Mouse (Mus musculus) hindbrain, embryonic 13.5 days (tissue): ENCODE measurements around the gene 1110008L16Rik. TPM values are rescaled to one million over a fixed set of nuclear protein-coding genes. Genes with fewer than 3 reads are reported as not detected.
"Not testable (repeated sequence)": the region's sequence is repeated elsewhere in the genome, so short reads cannot be mapped to it uniquely, and the experiment has no call there.

Source experiments
- ATAC-seq: fragments of 200-750 bp; cut with Nextera tagmentation; 2 replicates; pipeline ENCODE4 v1.8.0; 2017; ENCODE audit warnings: moderate TSS enrichment; ENCODE audit not compliant: low FRiP score
- H3K27ac ChIP-seq: fragments of 300-500 bp; sonication (generic); 2 replicates; pipeline ENCODE4 v1.5.1; 2015; ENCODE audit warnings: inconsistent platforms, mild to moderate bottlenecking, moderate library complexity
- H3K27me3 ChIP-seq: fragments of 300-500 bp; sonication (generic); 2 replicates; pipeline ENCODE4 v1.6.1; 2015; ENCODE audit warnings: mild to moderate bottlenecking, inconsistent platforms
- H3K36me3 ChIP-seq: fragments of 300-500 bp; sonication (generic); 2 replicates; pipeline ENCODE4 v1.6.1; 2015; ENCODE audit warnings: mild to moderate bottlenecking, inconsistent platforms
- H3K4me1 ChIP-seq: fragments of 300-500 bp; sonication (generic); replicated peaks from 2 replicates; pipeline ENCODE4 v1.6.1; 2015; ENCODE audit warnings: inconsistent platforms
- H3K4me2 ChIP-seq: fragments of 300-500 bp; sonication (generic); 2 replicates; pipeline ENCODE4 v1.6.1; 2015; ENCODE audit warnings: inconsistent platforms, mild to moderate bottlenecking, moderate library complexity
- H3K4me3 ChIP-seq: fragments of 300-500 bp; sonication (generic); 2 replicates; pipeline ENCODE4 v1.5.1; 2015; ENCODE audit warnings: mild to moderate bottlenecking, inconsistent platforms
- H3K9ac ChIP-seq: fragments of 300-500 bp; sonication (generic); 2 replicates; pipeline ENCODE4 v1.6.1; 2015; ENCODE audit warnings: mild to moderate bottlenecking, inconsistent platforms
- H3K9me3 ChIP-seq: fragments of 300-500 bp; sonication (generic); 2 replicates; pipeline ENCODE4 v1.6.1; 2016; ENCODE audit warnings: inconsistent platforms
- WGBS: fragments of 180-500 bp; shearing (Covaris S2); methylation state at CpG from one replicate; pipeline ENCODE4 v1.1.7; 2015; 5-methylcytosine and 5-hydroxymethylcytosine counted together
- polyA plus RNA-seq: library from polyadenylated mRNA; unstranded; fragments of >200 nt; fragmentation: Nextera tagmentation; extraction: Ambion mirVana; gene quantifications from 2 replicates; pipeline ENCODE4 v1.2.1, GENCODE M21; 2015

1110008L16Rik gene
- polyA plus RNA-seq, 1 experiment from 2014 or later: 8.9 TPM

- no peak overlapping the region for H3K4me3 ChIP-seq
- H3K36me3 ChIP-seq: peaks cover 2% of the 10 kb centered on the region; the same call in 1 of the 2 replicates
- H3K27me3 ChIP-seq: no peaks in the 10 kb centered on the region
- no peaks in the 10 kb centered on the region for H3K4me1 ChIP-seq
- WGBS: 79% methylated on average over 7 of the region's 7 CpGs
- no peak for ATAC-seq
- H3K4me2 ChIP-seq: no peak overlapping the region
- no peak overlapping the region for H3K9ac ChIP-seq
- no peak overlapping the region for H3K27ac ChIP-seq
- no peaks in the 10 kb centered on the region for H3K9me3 ChIP-seq
These were observed 87.9 kb downstream of the 1110008L16Rik start for GRCm38 (mm10) chr12:55387083-55387787.

- no peak for ATAC-seq
- no peak overlapping the region for H3K9ac ChIP-seq
- H3K36me3 ChIP-seq: no peaks in the 10 kb centered on the region
- no peaks in the 10 kb centered on the region for H3K27me3 ChIP-seq
- H3K27ac ChIP-seq: no peak overlapping the region
- no peak overlapping the region for H3K4me2 ChIP-seq
- no peaks in the 10 kb centered on the region for H3K4me1 ChIP-seq
- 57% methylated on average over 11 of the region's 11 CpGs for WGBS
- no peak overlapping the region for H3K4me3 ChIP-seq
- H3K9me3 ChIP-seq: no peaks in the 10 kb centered on the region
These were observed 88.5 kb downstream of the 1110008L16Rik start for GRCm38 (mm10) chr12:55387788-55388465.

- no peaks in the 10 kb centered on the region for H3K27me3 ChIP-seq
- no peak for ATAC-seq
- no peak overlapping the region for H3K4me3 ChIP-seq
- H3K4me2 ChIP-seq: no peak overlapping the region
- H3K4me1 ChIP-seq: no peaks in the 10 kb centered on the region
- H3K36me3 ChIP-seq: no peaks in the 10 kb centered on the region
- H3K9me3 ChIP-seq: no peaks in the 10 kb centered on the region
- no peak overlapping the region for H3K9ac ChIP-seq
- no peak overlapping the region for H3K27ac ChIP-seq
- 67% methylated on average over 6 of the region's 6 CpGs for WGBS
These were observed 89.1 kb downstream of the 1110008L16Rik start for GRCm38 (mm10) chr12:55388478-55388877.

GRCm38 (mm10) chr12:55389132-55390081 is 90.0 kb downstream of the 1110008L16Rik start:
- no peak overlapping the region for H3K4me3 ChIP-seq

GRCm38 (mm10) chr12:55392120-55392519 is 92.7 kb downstream of the 1110008L16Rik start:
- H3K9me3 ChIP-seq: no peaks in the 10 kb centered on the region
- no peak overlapping the region for H3K9ac ChIP-seq
- no peak overlapping the region for H3K4me2 ChIP-seq
- H3K36me3 ChIP-seq: no peaks in the 10 kb centered on the region
- no peak overlapping the region for H3K4me3 ChIP-seq
- no peaks in the 10 kb centered on the region for H3K4me1 ChIP-seq
- no peak overlapping the region for H3K27ac ChIP-seq
- no peaks in the 10 kb centered on the region for H3K27me3 ChIP-seq
- ATAC-seq: no peak

More at GRCm38 (mm10) chr12:55389132-55390081, 90.0 kb downstream of the 1110008L16Rik start:
- no peaks in the 10 kb centered on the region for H3K27me3 ChIP-seq
- H3K9me3 ChIP-seq: no peaks in the 10 kb centered on the region
- no peaks in the 10 kb centered on the region for H3K36me3 ChIP-seq
- H3K9ac ChIP-seq: no peak overlapping the region
- no peak overlapping the region for H3K4me2 ChIP-seq
- no peak for ATAC-seq
- 81% methylated on average over 17 of the region's 17 CpGs for WGBS
- H3K4me1 ChIP-seq: no peaks in the 10 kb centered on the region
- H3K27ac ChIP-seq: no peak overlapping the region

GRCm38 (mm10) chr12:55392733-55393577 is 93.6 kb downstream of the 1110008L16Rik start:
- no peak overlapping the region for H3K9ac ChIP-seq
- H3K9me3 ChIP-seq: no peaks in the 10 kb centered on the region
- WGBS: 90% methylated on average over 11 of the region's 11 CpGs
- no peaks in the 10 kb centered on the region for H3K36me3 ChIP-seq
- ATAC-seq: no peak
- no peak overlapping the region for H3K27ac ChIP-seq
- H3K4me2 ChIP-seq: no peak overlapping the region
- H3K27me3 ChIP-seq: no peaks in the 10 kb centered on the region
- no peak overlapping the region for H3K4me3 ChIP-seq
- peaks cover 6% of the 10 kb centered on the region for H3K4me1 ChIP-seq

- not testable (repeated sequence) for H3K36me3 ChIP-seq, ATAC-seq, H3K9ac ChIP-seq, H3K9me3 ChIP-seq, H3K27ac ChIP-seq, H3K4me2 ChIP-seq, H3K27me3 ChIP-seq, H3K4me3 ChIP-seq
- H3K4me1 ChIP-seq: peaks cover 16% of the 10 kb centered on the region
- 95% methylated on average over 14 of the region's 14 CpGs for WGBS
These were observed 96.2 kb downstream of the 1110008L16Rik start for GRCm38 (mm10) chr12:55395601-55396000.

- Histone ChIP-seq H3K4me3 (no peak overlapping the region), H3K4me2 (no peak overlapping the region), H3K27me3 (no peaks in the 10 kb centered on the region), H3K4me1 (peaks cover 16% of the 10 kb centered on the region), H3K9me3 (no peaks in the 10 kb centered on the region), H3K36me3 (no peaks in the 10 kb centered on the region), H3K27ac (no peak overlapping the region), H3K9ac (no peak overlapping the region)
- no peak for ATAC-seq
- 95% methylated on average over 4 of the region's 4 CpGs for WGBS
These were observed 97.2 kb downstream of the 1110008L16Rik start for GRCm38 (mm10) chr12:55396536-55396935.

- Histone ChIP-seq H3K4me2 (peak overlapping the region; percentile 97), H3K36me3 (no peaks in the 10 kb centered on the region), H3K9ac (peak overlapping the region; percentile 94), H3K27ac (peak overlapping the region; percentile 93), H3K4me1 (peaks cover 16% of the 10 kb centered on the region), H3K9me3 (no peaks in the 10 kb centered on the region), H3K27me3 (no peaks in the 10 kb centered on the region), H3K4me3 (peak overlapping the region; percentile 94)
- WGBS: 79% methylated on average over 9 of the region's 9 CpGs
- ATAC-seq: no peak
These were observed 98.3 kb downstream of the 1110008L16Rik start for GRCm38 (mm10) chr12:55397544-55398239.

GRCm38 (mm10) chr12:55398240-55399127 is 99.1 kb downstream of the 1110008L16Rik start:
- Histone ChIP-seq H3K4me2 (peak overlapping the region; percentile 97), H3K4me1 (peaks cover 16% of the 10 kb centered on the region), H3K27me3 (no peaks in the 10 kb centered on the region), H3K36me3 (no peaks in the 10 kb centered on the region; the same call in 1 of the 2 replicates), H3K27ac (peak overlapping the region; percentile 93), H3K9me3 (no peaks in the 10 kb centered on the region), H3K4me3 (peak overlapping the region; percentile 94), H3K9ac (peak overlapping the region; percentile 94)
- ATAC-seq: peak; percentile 99
- WGBS: 1% methylated on average over 51 of the region's 51 CpGs
